Mouse (Mus musculus): ENCODE data around the gene 1700016D06Rik. TPM values are rescaled to one million over a fixed set of nuclear protein-coding genes. Genes with fewer than 3 reads are reported as not detected.
A peak's percentile ranks its signal among the peaks of the same experiment; 100 is the strongest.

Gene 1700016D06Rik
- polyA plus RNA-seq, 1 experiment from 2014 or later: not detected

DNA sequence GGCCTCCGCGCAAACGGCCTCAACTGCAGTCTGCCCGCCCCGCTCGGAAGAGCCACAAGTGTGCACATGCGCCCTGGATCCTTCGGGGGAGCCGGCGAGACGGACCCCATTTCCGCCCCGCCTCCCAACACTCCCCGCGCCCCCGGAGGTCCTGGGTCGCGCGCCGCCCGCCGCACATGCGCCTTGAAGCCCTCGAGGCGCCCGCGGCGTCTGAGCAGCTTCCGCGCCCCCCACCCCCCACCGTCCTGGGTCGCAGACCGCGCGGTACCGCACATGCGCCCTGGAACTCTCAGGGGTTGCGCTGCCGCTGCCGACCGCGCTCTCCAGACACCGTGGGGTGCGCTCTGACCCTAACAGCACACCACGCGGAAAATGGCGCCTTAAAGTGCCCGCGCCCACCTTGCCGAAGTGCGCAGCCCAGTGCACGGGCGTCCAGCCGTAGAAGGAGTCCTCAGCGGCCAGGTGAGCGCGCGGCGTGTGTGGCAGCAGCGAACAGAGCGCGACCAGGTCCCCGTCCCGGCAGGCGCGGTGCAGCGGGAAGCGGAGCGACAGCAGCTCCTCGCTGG is 65.8 kb downstream of the 1700016D06Rik start:
- no peak; the same call in 1 of the 2 replicates for TF ChIP-seq CTCF (IDR thresholded peaks at IDR 0.05; ENCODE audit: low read depth)

GRCm38 (mm10) chr8:11634331-11635011 is 66.4 kb downstream of the 1700016D06Rik start:
- peak; percentile 23 for DNase-seq
- Histone ChIP-seq H3K27ac (ENCODE audit: low read depth) (peak overlapping the region; percentile 96; the same call in 1 of the 2 replicates), H3K36me3 (ENCODE audit: insufficient read depth) (peaks cover 25% of the 10 kb centered on the region), H3K27me3 (ENCODE audit: insufficient read depth, low read length) (no peaks in the 10 kb centered on the region), H3K4me1 (ENCODE audit: insufficient read depth) (peaks cover 16% of the 10 kb centered on the region), H3K4me3 (ENCODE audit: low read depth, low read length) (peak overlapping the region; percentile 95), H3K9me3 (ENCODE audit: low read depth, low read length) (no peaks in the 10 kb centered on the region), H3K9ac (peak overlapping the region; percentile 84), H3K4me2 (peak overlapping the region; percentile 68)
- ATAC-seq (ENCODE audit: insufficient read depth): peak; percentile 4; the same call in 1 of the 2 replicates
- WGBS: under 1% methylated on average over 39 of the region's 39 CpGs
- no peak for TF ChIP-seq CTCF (IDR thresholded peaks at IDR 0.05; ENCODE audit: low read depth)

More for the DNA sequence above, 65.8 kb downstream of the 1700016D06Rik start:
- ATAC-seq (ENCODE audit: insufficient read depth) (peak; percentile 87), DNase-seq (peak; percentile 97)
- Histone ChIP-seq H3K4me3 (ENCODE audit: low read depth, low read length) (peak overlapping the region; percentile 95), H3K27me3 (ENCODE audit: insufficient read depth, low read length) (no peaks in the 10 kb centered on the region), H3K9ac (peak overlapping the region; percentile 84), H3K36me3 (ENCODE audit: insufficient read depth) (peaks cover 19% of the 10 kb centered on the region), H3K4me1 (ENCODE audit: insufficient read depth) (peaks cover 16% of the 10 kb centered on the region), H3K27ac (ENCODE audit: low read depth) (peak overlapping the region; percentile 96), H3K4me2 (peak overlapping the region; percentile 68), H3K9me3 (ENCODE audit: low read depth, low read length) (no peaks in the 10 kb centered on the region)
- WGBS: under 1% methylated on average over 70 of the region's 70 CpGs

DNA sequence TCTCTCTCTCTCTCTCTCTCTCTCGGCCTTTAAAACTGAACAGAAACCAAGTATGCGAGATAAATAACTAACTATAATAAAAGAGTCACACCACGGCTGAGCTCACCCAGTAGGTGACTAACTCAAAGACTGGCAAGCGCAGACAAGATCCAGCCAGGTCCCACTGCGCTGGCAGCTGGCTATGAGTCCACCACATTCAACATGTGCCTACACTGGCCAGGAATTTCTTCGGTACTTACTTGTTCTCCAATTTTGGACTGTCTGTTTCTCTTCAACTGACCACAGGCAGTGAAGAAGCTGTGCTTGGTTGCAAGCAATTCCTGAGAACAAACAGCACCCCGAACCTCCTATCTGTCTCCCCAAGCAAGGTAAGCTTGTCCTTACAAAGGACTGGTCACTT is 67.4 kb downstream of the 1700016D06Rik start:
- peak overlapping the region; percentile 24; the same call in 1 of the 2 replicates for H3K27ac ChIP-seq (ENCODE audit: low read depth)
- no peak for ATAC-seq (ENCODE audit: insufficient read depth)

DNA sequence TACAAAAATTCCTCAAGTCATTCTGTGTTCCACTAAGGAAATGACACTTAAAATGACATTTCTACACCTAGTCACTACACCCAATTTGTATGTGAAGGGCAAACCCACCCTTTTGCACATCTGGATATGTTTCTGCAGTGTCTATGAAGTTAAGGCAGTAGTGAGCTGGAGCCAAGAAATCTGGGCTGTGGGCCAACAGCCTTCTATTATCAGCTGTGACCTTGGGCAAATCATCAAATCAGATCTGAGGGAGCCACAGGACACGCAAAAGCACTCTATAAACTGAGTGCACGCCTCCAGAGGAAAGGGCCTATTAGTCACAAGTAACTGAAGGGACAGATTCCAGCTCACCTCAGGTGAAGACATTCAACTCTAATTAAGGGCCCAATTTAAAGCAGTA is 68.5 kb downstream of the 1700016D06Rik start:
- Histone ChIP-seq H3K27me3 (ENCODE audit: insufficient read depth, low read length) (no peaks in the 10 kb centered on the region), H3K27ac (ENCODE audit: low read depth) (peak overlapping the region; percentile 58; the same call in 1 of the 2 replicates), H3K4me1 (ENCODE audit: insufficient read depth) (peaks cover 16% of the 10 kb centered on the region), H3K36me3 (ENCODE audit: insufficient read depth) (peaks cover 43% of the 10 kb centered on the region), H3K9me3 (ENCODE audit: low read depth, low read length) (no peaks in the 10 kb centered on the region), H3K4me2 (peak overlapping the region; percentile 68), H3K4me3 (ENCODE audit: low read depth, low read length) (peak overlapping the region; percentile 95; the same call in 1 of the 2 replicates), H3K9ac (no peak overlapping the region)
- 4% methylated on average over 2 of the region's 2 CpGs for WGBS
- no peak for TF ChIP-seq CTCF (IDR thresholded peaks at IDR 0.05; ENCODE audit: low read depth)
- ATAC-seq (ENCODE audit: insufficient read depth) (no peak), DNase-seq (peak; percentile 94)

More for the DNA sequence above, 67.4 kb downstream of the 1700016D06Rik start:
- peak; percentile 4 for DNase-seq
- Histone ChIP-seq H3K4me3 (ENCODE audit: low read depth, low read length) (peak overlapping the region; percentile 95), H3K4me1 (ENCODE audit: insufficient read depth) (peaks cover 16% of the 10 kb centered on the region), H3K36me3 (ENCODE audit: insufficient read depth) (peaks cover 35% of the 10 kb centered on the region), H3K9me3 (ENCODE audit: low read depth, low read length) (no peaks in the 10 kb centered on the region), H3K9ac (peak overlapping the region; percentile 84; the same call in 1 of the 2 replicates), H3K27me3 (ENCODE audit: insufficient read depth, low read length) (no peaks in the 10 kb centered on the region), H3K4me2 (peak overlapping the region; percentile 68)
- TF ChIP-seq CTCF (IDR thresholded peaks at IDR 0.05; ENCODE audit: low read depth): no peak
- 49% methylated on average over 7 of the region's 7 CpGs for WGBS

- H3K27me3 ChIP-seq (ENCODE audit: insufficient read depth, low read length): no peaks in the 10 kb centered on the region
- H3K4me1 ChIP-seq (ENCODE audit: insufficient read depth): peaks cover 16% of the 10 kb centered on the region
- H3K9ac ChIP-seq: no peak overlapping the region
- no peak for ATAC-seq (ENCODE audit: insufficient read depth)
- no peak for DNase-seq
- no peaks in the 10 kb centered on the region for H3K9me3 ChIP-seq (ENCODE audit: low read depth, low read length)
- H3K4me2 ChIP-seq: no peak overlapping the region
- no peak overlapping the region for H3K4me3 ChIP-seq (ENCODE audit: low read depth, low read length)
- 83% methylated on average over 5 of the region's 5 CpGs for WGBS
- no peak for TF ChIP-seq CTCF (IDR thresholded peaks at IDR 0.05; ENCODE audit: low read depth)
- H3K36me3 ChIP-seq (ENCODE audit: insufficient read depth): peaks cover 68% of the 10 kb centered on the region
- no peak overlapping the region for H3K27ac ChIP-seq (ENCODE audit: low read depth)
These were observed 71.7 kb downstream of the 1700016D06Rik start for GRCm38 (mm10) chr8:11629206-11629605.

DNA sequence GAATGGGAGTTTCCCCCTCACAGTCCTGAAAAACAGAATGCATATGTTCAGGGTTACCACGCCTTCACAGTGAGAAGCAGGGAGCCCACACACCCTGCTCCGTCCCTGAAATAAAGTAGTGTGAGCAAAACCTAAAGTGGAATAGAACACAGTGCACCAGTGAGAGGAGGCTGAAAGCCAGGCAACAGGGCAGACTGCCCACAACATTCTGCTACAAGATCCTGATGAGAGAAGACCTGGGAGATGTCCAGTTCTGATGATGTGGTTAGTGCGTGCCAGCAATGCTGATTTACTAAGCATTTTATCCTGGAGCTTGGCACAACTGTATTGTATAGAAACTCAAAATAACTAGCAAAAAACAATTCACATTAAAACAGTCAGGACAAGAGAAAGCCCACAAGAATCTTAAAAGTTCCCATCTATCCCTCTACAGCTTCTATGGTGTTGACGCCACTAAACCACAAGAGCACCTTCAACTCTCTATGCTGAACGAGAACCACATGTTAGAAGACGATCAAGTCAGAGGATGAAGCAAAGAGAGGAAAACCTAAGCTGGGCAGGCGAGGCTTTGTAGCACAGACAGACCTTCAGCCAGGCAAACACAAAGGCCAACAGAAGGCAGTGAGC is 72.2 kb downstream of the 1700016D06Rik start:
- Histone ChIP-seq H3K4me3 (ENCODE audit: low read depth, low read length) (no peak overlapping the region), H3K36me3 (ENCODE audit: insufficient read depth) (peaks cover 72% of the 10 kb centered on the region), H3K9ac (no peak overlapping the region), H3K27ac (ENCODE audit: low read depth) (no peak overlapping the region), H3K4me1 (ENCODE audit: insufficient read depth) (peaks cover 13% of the 10 kb centered on the region), H3K4me2 (no peak overlapping the region), H3K9me3 (ENCODE audit: low read depth, low read length) (no peaks in the 10 kb centered on the region), H3K27me3 (ENCODE audit: insufficient read depth, low read length) (no peaks in the 10 kb centered on the region)
- WGBS: 79% methylated on average over 7 of the region's 7 CpGs
- ATAC-seq (ENCODE audit: insufficient read depth) (no peak), DNase-seq (no peak)
- TF ChIP-seq CTCF (IDR thresholded peaks at IDR 0.05; ENCODE audit: low read depth): no peak

DNA sequence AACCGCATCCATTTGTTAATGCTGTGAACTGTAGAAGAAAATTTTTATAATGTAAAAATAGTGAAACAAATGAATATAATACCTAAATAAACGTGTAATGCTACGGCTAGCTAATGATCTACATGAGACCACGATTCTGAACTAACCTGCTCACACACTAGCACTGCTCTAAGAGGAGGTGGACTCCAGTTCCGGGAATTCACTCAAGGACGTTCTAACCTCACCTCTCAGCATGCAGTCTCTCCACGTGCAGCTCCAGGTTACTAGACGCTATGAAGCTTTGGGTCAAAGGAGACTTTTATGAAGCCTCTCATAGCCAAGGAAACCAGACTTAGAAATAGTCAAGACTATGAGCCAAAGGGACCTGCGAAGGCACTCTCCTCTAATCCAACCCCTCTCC is 73.1 kb downstream of the 1700016D06Rik start:
- no peak overlapping the region for H3K4me3 ChIP-seq (ENCODE audit: low read depth, low read length)
- H3K4me1 ChIP-seq (ENCODE audit: insufficient read depth): peaks cover 4% of the 10 kb centered on the region
- H3K9ac ChIP-seq: no peak overlapping the region
- DNase-seq (no peak), ATAC-seq (ENCODE audit: insufficient read depth) (no peak)
- TF ChIP-seq CTCF (IDR thresholded peaks at IDR 0.05; ENCODE audit: low read depth): no peak
- WGBS: 77% methylated on average over 9 of the region's 9 CpGs
- peaks cover 79% of the 10 kb centered on the region for H3K36me3 ChIP-seq (ENCODE audit: insufficient read depth)
- H3K9me3 ChIP-seq (ENCODE audit: low read depth, low read length): no peaks in the 10 kb centered on the region
- H3K4me2 ChIP-seq: no peak overlapping the region
- H3K27ac ChIP-seq (ENCODE audit: low read depth): no peak overlapping the region
- H3K27me3 ChIP-seq (ENCODE audit: insufficient read depth, low read length): no peaks in the 10 kb centered on the region
